Mouse (Mus musculus) heart, embryonic 11.5 days (tissue): Measurements from ENCODE around the gene Tdrkh. TPM values are rescaled to one million over a fixed set of nuclear protein-coding genes. Genes with fewer than 3 reads are reported as not detected.

Source experiments
- ATAC-seq: fragments of 200-750 bp; cut with Nextera tagmentation; replicated peaks from 2 replicates; pipeline ENCODE4 v1.8.0; 2017; ENCODE audit warnings: moderate library complexity; ENCODE audit not compliant: insufficient number of reproducible peaks, low FRiP score, low TSS enrichment
- H3K27ac ChIP-seq: fragments of 300-500 bp; sonication (generic); 2 replicates; pipeline ENCODE4 v1.5.1; 2014; ENCODE audit warnings: mild to moderate bottlenecking, low read depth, low read length
- H3K27me3 ChIP-seq: fragments of 300-500 bp; sonication (generic); 2 replicates; pipeline ENCODE4 v1.6.1; 2014; ENCODE audit warnings: mild to moderate bottlenecking, low read length, mixed read lengths; ENCODE audit not compliant: control insufficient read depth, insufficient read depth
- H3K36me3 ChIP-seq: fragments of 300-500 bp; sonication (generic); 2 replicates; pipeline ENCODE4 v1.6.1; 2014; ENCODE audit warnings: mild to moderate bottlenecking, low read length, moderate library complexity, mixed read lengths; ENCODE audit not compliant: control insufficient read depth, insufficient read depth
- H3K4me1 ChIP-seq: fragments of 300-500 bp; sonication (generic); 2 replicates; pipeline ENCODE4 v1.6.1; 2014; ENCODE audit warnings: low read length; ENCODE audit not compliant: control insufficient read depth, insufficient read depth
- H3K4me2 ChIP-seq: fragments of 300-500 bp; sonication (generic); 2 replicates; pipeline ENCODE4 v1.6.1; 2014; ENCODE audit warnings: mild to moderate bottlenecking, moderate library complexity
- H3K4me3 ChIP-seq: fragments of 300-500 bp; sonication (generic); 2 replicates; pipeline ENCODE4 v1.5.1; 2014; ENCODE audit warnings: low read depth, low read length
- H3K9ac ChIP-seq: fragments of 300-500 bp; sonication (generic); 2 replicates; pipeline ENCODE4 v1.6.1; 2014; ENCODE audit warnings: mild to moderate bottlenecking, low read depth, low read length, moderate library complexity
- H3K9me3 ChIP-seq: fragments of 300-500 bp; sonication (generic); replicated peaks from 2 replicates; pipeline ENCODE4 v1.6.1; 2016; ENCODE audit warnings: low read length; ENCODE audit not compliant: control insufficient read depth
- WGBS: fragments of 180-500 bp; shearing (Covaris S2); extraction: QIAGEN DNeasy Blood & Tissue Kit; methylation state at CpG from one replicate; pipeline ENCODE4 v1.1.7; 2014; ENCODE audit not compliant: insufficient replicate concordance; 5-methylcytosine and 5-hydroxymethylcytosine counted together
- polyA plus RNA-seq: library from polyadenylated mRNA; unstranded; fragments of >200 nt; fragmentation: Nextera tagmentation; extraction: Ambion mirVana; gene quantifications from 2 replicates; pipeline ENCODE4 v1.2.1, GENCODE M21; 2014

The Tdrkh gene
- polyA plus RNA-seq, 1 experiment from 2014 or later, result 8.7 TPM

- H3K4me2 ChIP-seq, result peak overlapping the region; percentile 65
- peak overlapping the region; percentile 37 for H3K4me3 ChIP-seq
- H3K36me3 ChIP-seq, result no peaks in the 10 kb centered on the region
- H3K4me1 ChIP-seq, result no peaks in the 10 kb centered on the region
- 2% methylated on average over 12 of the region's 12 CpGs for WGBS
- H3K9me3 ChIP-seq, result no peaks in the 10 kb centered on the region
- H3K27ac ChIP-seq, result no peak overlapping the region
- H3K9ac ChIP-seq, result 0 out of 2 replicates have a peak overlapping the region, but pooled peaks have one; percentile 22
- H3K27me3 ChIP-seq, result no peaks in the 10 kb centered on the region; the same call in 1 of the 2 replicates
- peak; percentile 65 for ATAC-seq
Measured at GRCm38 (mm10) chr3:94456529-94457000, 43.5 kb downstream of the Tdrkh start.

- H3K27me3 ChIP-seq, result no peaks in the 10 kb centered on the region; the same call in 1 of the 2 replicates
- H3K4me2 ChIP-seq, result peak overlapping the region; percentile 65
- no peaks in the 10 kb centered on the region for H3K9me3 ChIP-seq
- H3K36me3 ChIP-seq, result no peaks in the 10 kb centered on the region
- H3K9ac ChIP-seq, result no peak overlapping the region
- WGBS, result 66% methylated on average over 3 of the region's 3 CpGs
- H3K4me1 ChIP-seq, result no peaks in the 10 kb centered on the region
- H3K27ac ChIP-seq, result no peak overlapping the region
- ATAC-seq, result no peak
- no peak overlapping the region for H3K4me3 ChIP-seq
Measured at GRCm38 (mm10) chr3:94457055-94457454, 44.0 kb downstream of the Tdrkh start.

DNA sequence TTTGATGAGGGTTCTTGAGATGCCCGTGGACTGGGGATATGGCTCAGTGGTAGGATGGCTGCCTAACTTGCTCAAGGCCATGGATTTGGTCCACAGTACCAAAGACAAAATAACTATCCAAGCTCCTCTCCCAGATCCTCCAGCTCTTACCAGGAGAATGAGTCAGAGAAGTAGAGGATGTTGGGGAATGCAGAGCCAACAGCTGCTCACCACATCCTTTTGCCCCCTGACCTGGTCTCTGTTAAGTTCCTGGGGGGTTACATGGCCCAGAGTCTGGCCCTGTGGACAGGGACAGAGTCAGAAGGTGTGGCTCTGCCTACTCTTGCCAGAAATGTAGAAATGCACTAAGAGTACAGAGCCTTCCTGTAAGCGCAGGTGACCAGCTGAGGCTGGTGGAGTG, 46.8 kb downstream of the Tdrkh start:
- WGBS, result 94% methylated on average over 2 of the region's 2 CpGs
- no peaks in the 10 kb centered on the region for H3K9me3 ChIP-seq
- H3K4me1 ChIP-seq, result no peaks in the 10 kb centered on the region
- no peak overlapping the region for H3K9ac ChIP-seq
- no peak overlapping the region for H3K4me3 ChIP-seq
- ATAC-seq, result no peak
- H3K36me3 ChIP-seq, result no peaks in the 10 kb centered on the region
- H3K27ac ChIP-seq, result no peak overlapping the region
- H3K4me2 ChIP-seq, result no peak overlapping the region
- H3K27me3 ChIP-seq, result no peaks in the 10 kb centered on the region; the same call in 1 of the 2 replicates

- no peaks in the 10 kb centered on the region for H3K4me1 ChIP-seq
- H3K4me3 ChIP-seq, result no peak overlapping the region
- H3K36me3 ChIP-seq, result no peaks in the 10 kb centered on the region
- H3K9ac ChIP-seq, result no peak overlapping the region
- WGBS, result 54% methylated on average over 11 of the region's 11 CpGs
- no peak for ATAC-seq
- H3K9me3 ChIP-seq, result no peaks in the 10 kb centered on the region
- H3K27ac ChIP-seq, result no peak overlapping the region
- no peak overlapping the region for H3K4me2 ChIP-seq
- no peaks in the 10 kb centered on the region for H3K27me3 ChIP-seq
Measured at GRCm38 (mm10) chr3:94463926-94464578, 51.0 kb downstream of the Tdrkh start.

GRCm38 (mm10) chr3:94465632-94466430, 52.8 kb downstream of the Tdrkh start:
- H3K4me2 ChIP-seq, result no peak overlapping the region
- H3K9me3 ChIP-seq, result no peaks in the 10 kb centered on the region
- no peak overlapping the region for H3K9ac ChIP-seq
- H3K4me1 ChIP-seq, result no peaks in the 10 kb centered on the region
- H3K36me3 ChIP-seq, result no peaks in the 10 kb centered on the region
- no peak overlapping the region for H3K4me3 ChIP-seq
- no peaks in the 10 kb centered on the region for H3K27me3 ChIP-seq
- 68% methylated on average over 13 of the region's 13 CpGs for WGBS
- ATAC-seq, result no peak
- H3K27ac ChIP-seq, result no peak overlapping the region

DNA sequence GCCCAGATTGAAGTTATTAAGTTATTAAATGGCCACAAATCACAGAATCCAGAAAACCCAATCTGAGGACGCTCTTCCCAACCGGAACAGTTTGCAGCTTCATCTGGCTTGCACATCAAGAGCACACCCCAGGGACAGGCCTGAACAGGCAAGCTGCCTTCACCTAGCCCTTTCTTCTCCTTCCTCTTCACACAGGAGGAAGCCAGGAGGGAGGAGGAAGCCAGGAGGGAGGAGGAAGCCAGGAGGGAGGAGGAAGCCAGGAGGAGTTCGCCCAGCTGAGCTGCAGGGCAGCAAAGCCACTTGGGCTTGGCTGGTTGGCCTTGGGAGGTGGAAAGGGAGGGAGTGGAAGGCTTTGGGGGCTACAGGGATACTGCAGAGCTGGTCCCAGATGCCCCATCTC, 55.9 kb downstream of the Tdrkh start:
- Histone ChIP-seq H3K36me3 (no peaks in the 10 kb centered on the region), H3K4me1 (peaks cover 9% of the 10 kb centered on the region), H3K27ac (no peak overlapping the region), H3K9me3 (no peaks in the 10 kb centered on the region), H3K9ac (no peak overlapping the region), H3K27me3 (no peaks in the 10 kb centered on the region), H3K4me2 (no peak overlapping the region), H3K4me3 (no peak overlapping the region)
- WGBS, result 31% methylated on average over 3 of the region's 3 CpGs
- no peak for ATAC-seq

GRCm38 (mm10) chr3:94472447-94473114, 59.5 kb downstream of the Tdrkh start:
- Histone ChIP-seq H3K9me3 (no peaks in the 10 kb centered on the region), H3K4me3 (peak overlapping the region; percentile 26), H3K36me3 (no peaks in the 10 kb centered on the region), H3K4me1 (peaks cover 14% of the 10 kb centered on the region), H3K9ac (peak overlapping the region; percentile 39; the same call in 1 of the 2 replicates), H3K4me2 (peak overlapping the region; percentile 68), H3K27me3 (no peaks in the 10 kb centered on the region), H3K27ac (peak overlapping the region; percentile 66)
- 6% methylated on average over 28 of the region's 28 CpGs for WGBS
- peak; percentile 67; the same call in 1 of the 2 replicates for ATAC-seq

DNA sequence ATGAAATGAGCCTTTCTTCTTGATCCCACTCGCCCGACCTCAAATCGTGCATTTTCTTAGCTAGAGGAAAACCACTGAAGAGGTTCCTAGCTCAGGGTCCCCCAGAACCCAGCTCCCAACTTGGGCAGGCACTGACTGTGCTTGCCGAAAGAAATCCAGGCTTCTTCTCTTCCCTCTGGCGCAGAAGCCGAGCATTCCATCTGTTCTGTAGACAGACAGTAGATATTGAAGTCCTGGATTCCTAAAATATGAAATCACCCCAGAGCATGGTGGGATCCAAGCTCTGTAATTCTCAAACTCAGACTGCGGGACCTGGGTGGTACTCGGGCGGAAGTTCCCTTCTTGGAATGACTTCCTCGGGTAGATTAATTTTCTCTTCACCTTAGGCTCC, 60.0 kb downstream of the Tdrkh start:
- Histone ChIP-seq H3K27me3 (no peaks in the 10 kb centered on the region), H3K36me3 (no peaks in the 10 kb centered on the region), H3K27ac (peak overlapping the region; percentile 66), H3K4me3 (no peak overlapping the region), H3K9me3 (no peaks in the 10 kb centered on the region), H3K9ac (no peak overlapping the region), H3K4me2 (peak overlapping the region; percentile 68), H3K4me1 (peaks cover 14% of the 10 kb centered on the region)
- no peak for ATAC-seq
- 41% methylated on average over 10 of the region's 10 CpGs for WGBS
